Mouse (Mus musculus): ENCODE measurements at regions not wholly inside any gene's neighbourhood (a gene's known extent, or its start where the extent isn't known, plus 50 kb on each side); places are given as distances from the start of the nearest gene placed in this dataset.
"Not testable (repeated sequence)": the region's sequence is repeated elsewhere in the genome, so short reads cannot be mapped to it uniquely, and the experiment has no call there.

DNA sequence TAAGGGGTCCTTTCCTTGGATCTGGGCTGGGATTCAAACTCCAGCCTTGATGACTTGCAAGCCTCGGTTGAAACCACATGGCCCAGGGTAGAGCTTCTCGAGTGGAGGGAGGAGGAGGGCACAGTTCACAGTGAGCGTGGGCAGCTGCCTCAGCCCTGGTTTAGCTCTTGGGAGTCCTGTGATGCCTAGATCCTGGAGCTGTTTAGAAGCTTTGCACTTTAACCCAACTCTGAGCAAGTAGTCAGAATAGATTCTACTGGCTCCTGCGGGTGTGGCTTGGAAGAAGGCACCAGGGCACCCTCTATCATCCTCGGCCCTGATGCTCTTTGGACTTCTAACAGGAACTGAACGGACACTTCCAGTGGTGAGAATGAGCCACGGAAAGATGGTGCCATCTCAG lies 72.5 kb downstream of the Cpn2 start:
- TF ChIP-seq CTCF (IDR thresholded peaks at IDR 0.05; ENCODE audit: borderline replicate concordance, extremely low read depth, insufficient read depth, insufficient read length) (no peak), POLR2A (IDR thresholded peaks at IDR 0.05; ENCODE audit: borderline replicate concordance, extremely low read depth, insufficient read depth, insufficient read length, poor library complexity, severe bottlenecking) (no peak)
- no peak for DNase-seq (ENCODE audit: low read depth)

DNA sequence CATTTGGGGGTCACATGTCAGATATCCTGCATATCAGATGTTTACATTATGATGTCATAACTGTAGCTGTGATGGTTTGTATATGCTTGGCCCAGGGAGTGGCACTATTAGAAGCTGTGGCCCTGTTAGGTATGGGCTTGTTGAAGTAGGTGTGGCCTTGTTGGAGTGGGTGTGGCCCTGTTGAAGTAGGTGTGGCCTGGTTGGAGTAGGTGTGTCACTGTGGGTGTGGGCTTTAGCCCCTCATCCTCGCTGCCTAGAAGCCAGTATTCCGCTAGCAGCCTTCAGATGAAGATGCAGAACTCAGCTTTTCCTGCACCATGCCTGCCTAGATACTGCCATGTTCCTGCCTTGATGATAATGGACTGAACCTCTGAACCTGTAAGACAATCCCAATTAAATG lies 71.4 kb downstream of the Cpn2 start:
- not testable (repeated sequence) for DNase-seq (ENCODE audit: low read depth)

DNA sequence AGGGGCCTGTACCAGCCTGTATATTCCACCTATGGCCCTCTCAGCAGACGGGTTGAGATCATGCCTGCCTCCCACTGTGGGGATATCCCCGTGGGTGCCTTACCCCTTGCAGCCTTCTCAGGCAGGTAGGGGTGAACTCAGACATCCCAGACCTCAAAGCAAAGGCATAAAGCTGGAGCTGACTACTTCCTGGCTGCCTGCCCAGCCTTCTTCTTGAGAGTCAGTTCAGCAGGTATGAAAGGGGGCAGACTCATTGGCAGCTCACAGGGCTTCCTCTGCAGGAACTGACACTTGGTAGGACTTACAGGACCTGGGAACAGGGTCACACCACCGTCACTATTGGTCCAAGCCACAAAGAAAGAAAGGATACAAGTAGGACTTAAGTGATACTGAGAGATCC lies 69.9 kb downstream of the Cpn2 start:
- TF ChIP-seq POLR2A (IDR thresholded peaks at IDR 0.05; ENCODE audit: borderline replicate concordance, extremely low read depth, insufficient read depth, insufficient read length, poor library complexity, severe bottlenecking) (no peak), CTCF (IDR thresholded peaks at IDR 0.05; ENCODE audit: borderline replicate concordance, extremely low read depth, insufficient read depth, insufficient read length) (no peak)
- DNase-seq (ENCODE audit: low read depth): no peak

DNA sequence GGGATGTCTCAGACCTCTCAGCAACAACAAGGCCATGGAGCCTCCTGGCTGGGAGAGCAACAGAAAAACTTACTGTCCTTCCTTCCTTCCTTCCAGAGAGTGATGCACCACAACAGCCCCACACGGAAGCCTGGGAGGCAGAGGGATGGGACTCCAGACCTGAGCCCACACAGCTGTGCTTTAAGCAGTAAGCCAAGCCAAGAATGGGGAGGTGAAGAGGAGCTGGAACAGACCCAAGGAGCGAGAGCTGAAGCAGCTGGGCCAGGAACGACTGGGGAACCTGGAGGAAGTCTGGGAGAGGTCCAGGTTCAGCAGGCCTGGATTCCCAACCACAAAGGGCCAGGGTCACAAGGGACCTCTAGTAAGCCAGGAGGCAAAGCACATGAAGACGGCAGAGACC lies 67.5 kb downstream of the Cpn2 start:
- TF ChIP-seq POLR2A (IDR thresholded peaks at IDR 0.05; ENCODE audit: borderline replicate concordance, extremely low read depth, insufficient read depth, insufficient read length, poor library complexity, severe bottlenecking) (no peak), CTCF (IDR thresholded peaks at IDR 0.05; ENCODE audit: borderline replicate concordance, extremely low read depth, insufficient read depth, insufficient read length) (no peak)
- DNase-seq (ENCODE audit: low read depth): no peak

DNA sequence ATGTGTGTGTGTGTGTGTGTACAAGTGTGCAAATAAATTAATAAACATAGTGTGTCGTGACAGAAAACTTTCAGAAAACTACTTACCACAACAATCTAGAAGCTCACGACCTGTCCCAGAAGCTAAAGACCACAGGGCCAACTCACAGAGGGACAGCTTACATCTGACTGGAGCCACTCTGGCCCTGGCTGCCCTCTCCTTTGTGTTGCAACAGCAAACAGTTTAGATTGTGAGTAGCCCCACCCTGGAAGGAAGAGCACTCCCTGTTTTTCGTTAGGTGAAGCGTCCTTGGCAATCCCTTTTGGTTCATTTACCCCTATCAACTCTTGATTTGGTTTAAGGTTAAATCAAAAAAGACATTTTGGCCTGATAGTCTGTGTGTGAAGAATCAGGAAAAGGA lies 63.2 kb downstream of the Cpn2 start:
- no peak for TF ChIP-seq POLR2A (IDR thresholded peaks at IDR 0.05; ENCODE audit: borderline replicate concordance, extremely low read depth, insufficient read depth, insufficient read length, poor library complexity, severe bottlenecking)
- no peak for TF ChIP-seq CTCF (IDR thresholded peaks at IDR 0.05; ENCODE audit: borderline replicate concordance, extremely low read depth, insufficient read depth, insufficient read length)
- DNase-seq (ENCODE audit: low read depth): no peak

DNA sequence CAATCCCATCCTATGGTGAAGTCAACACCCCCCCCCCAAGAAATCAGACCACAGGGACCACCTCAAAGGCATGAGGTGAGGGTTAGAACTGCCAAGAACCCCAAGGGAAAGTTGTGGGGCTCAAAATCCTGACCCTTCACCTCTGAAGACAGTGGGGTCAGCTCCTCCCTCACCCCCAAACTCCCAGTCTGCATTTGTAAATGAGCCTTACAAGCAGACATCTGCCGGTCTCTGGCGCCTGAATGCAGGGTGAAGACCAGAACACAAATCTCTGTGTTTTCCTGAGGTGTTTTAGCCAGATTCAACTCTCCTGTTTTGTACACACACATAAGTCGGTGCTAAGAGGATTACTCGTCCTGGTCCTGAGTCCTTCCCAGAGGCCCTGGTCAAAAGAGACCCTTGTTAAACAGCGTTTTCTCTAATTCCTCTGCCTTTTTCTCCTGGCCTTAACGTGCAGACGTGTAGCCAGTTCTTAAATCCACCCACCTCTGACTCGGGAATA lies 61.9 kb downstream of the Cpn2 start:
- DNase-seq (ENCODE audit: low read depth): no peak
- no peak for TF ChIP-seq CTCF (IDR thresholded peaks at IDR 0.05; ENCODE audit: borderline replicate concordance, extremely low read depth, insufficient read depth, insufficient read length)
- TF ChIP-seq POLR2A (IDR thresholded peaks at IDR 0.05; ENCODE audit: borderline replicate concordance, extremely low read depth, insufficient read depth, insufficient read length, poor library complexity, severe bottlenecking): no peak

- DNase-seq (ENCODE audit: low read depth): peak; percentile 47
- TF ChIP-seq POLR2A (IDR thresholded peaks at IDR 0.05; ENCODE audit: borderline replicate concordance, extremely low read depth, insufficient read depth, insufficient read length, poor library complexity, severe bottlenecking): no peak
- no peak for TF ChIP-seq CTCF (IDR thresholded peaks at IDR 0.05; ENCODE audit: borderline replicate concordance, extremely low read depth, insufficient read depth, insufficient read length)
Measured at GRCm38 (mm10) chr16:30205816-30206356, 61.4 kb downstream of the Cpn2 start.
